Mouse (Mus musculus): Measurements from ENCODE around the gene 2810021J22Rik. TPM values are rescaled to one million over a fixed set of nuclear protein-coding genes. Genes with fewer than 3 reads are reported as not detected.

The 2810021J22Rik gene
- polyA plus RNA-seq, 1 experiment from 2014 or later = 6.4 TPM

GRCm38 (mm10) chr11:58916879-58917744 lies 50.1 kb downstream of the 2810021J22Rik start:
- ChIA-PET CTCF (interaction anchor here (1.2 to 7.3 kb wide), 2 partner anchors 11 to 14 kb away, joined by 6 to 64 read pairs; partner anchors contain the start of gene Zfp39), POLR2A (no interaction called here)
- TF ChIP-seq CTCF (IDR thresholded peaks at IDR 0.05) = peak; percentile 78
- in situ Hi-C loops (cut with MboI; ENCODE audit: low pct_unique_long_range_greater_than_20kb) = no loop called here
- ATAC-seq (peak; percentile 51), DNase-seq (ENCODE audit: low read depth, low spot score) (no peak)
- H3K27me3 ChIP-seq = peaks cover 8% of the 10 kb centered on the region

GRCm38 (mm10) chr11:58917745-58918366 lies 50.8 kb downstream of the 2810021J22Rik start, which contains the start of gene Btnl10:
Btnl10 (plus strand) TSS chr11:58917908.
- TF ChIP-seq CTCF (IDR thresholded peaks at IDR 0.05) = no peak
- ChIA-PET POLR2A (no interaction called here), CTCF (interaction anchor here (1.2 to 7.3 kb wide), 3 partner anchors 10 to 14 kb away, joined by 6 to 64 read pairs (median 6); partner anchors contain the start of gene Zfp39)
- peaks cover 8% of the 10 kb centered on the region for H3K27me3 ChIP-seq
- ATAC-seq (no peak), DNase-seq (ENCODE audit: low read depth, low spot score) (no peak)
- in situ Hi-C loops (cut with MboI; ENCODE audit: low pct_unique_long_range_greater_than_20kb) = no loop called here

- H3K27me3 ChIP-seq = peaks cover 8% of the 10 kb centered on the region
- in situ Hi-C loops (cut with MboI; ENCODE audit: low pct_unique_long_range_greater_than_20kb) = no loop called here
- ChIA-PET POLR2A (no interaction called here), CTCF (interaction anchor here (1.1 to 7.3 kb wide), 3 partner anchors 10 to 13 kb away, joined by 3 to 64 read pairs (median 6); no protein-coding TSS in a partner anchor)
- TF ChIP-seq CTCF (IDR thresholded peaks at IDR 0.05) = no peak
- ATAC-seq = no peak
- DNase-seq (ENCODE audit: low read depth, low spot score) = no peak
Measured at GRCm38 (mm10) chr11:58918759-58919158, 51.7 kb downstream of the 2810021J22Rik start.

- POLR2A ChIA-PET = interaction anchor here (0.6 to 0.9 kb wide), 2 partner anchors 9 to 19 kb away, joined by 3 to 4 read pairs; no protein-coding TSS in a partner anchor
- CTCF ChIA-PET = no interaction called here
- in situ Hi-C loops (cut with MboI; ENCODE audit: low pct_unique_long_range_greater_than_20kb) = no loop called here
- H3K27me3 ChIP-seq = peaks cover 8% of the 10 kb centered on the region
- TF ChIP-seq CTCF (IDR thresholded peaks at IDR 0.05) = no peak
- DNase-seq (ENCODE audit: low read depth, low spot score) = no peak
- no peak for ATAC-seq
Measured at GRCm38 (mm10) chr11:58922420-58922819, 55.4 kb downstream of the 2810021J22Rik start.

GRCm38 (mm10) chr11:58926651-58927050 lies 59.6 kb downstream of the 2810021J22Rik start:
- CTCF ChIA-PET = interaction anchor here (7.5 kb wide), 1 partner anchor 10 kb away, joined by 64 read pairs; the partner anchor contains the start of gene Btnl10
- POLR2A ChIA-PET = interaction anchor here (0.5 kb wide), 1 partner anchor 62 kb away, joined by 3 read pairs; no protein-coding TSS in a partner anchor
- in situ Hi-C loops (cut with MboI; ENCODE audit: low pct_unique_long_range_greater_than_20kb) = no loop called here
- TF ChIP-seq CTCF (IDR thresholded peaks at IDR 0.05) = no peak
- ATAC-seq (no peak), DNase-seq (ENCODE audit: low read depth, low spot score) (no peak)
- peaks cover 3% of the 10 kb centered on the region for H3K27me3 ChIP-seq

- no peak for DNase-seq (ENCODE audit: low read depth, low spot score)
Measured at GRCm38 (mm10) chr11:58927053-58927452, 60.0 kb downstream of the 2810021J22Rik start.

GRCm38 (mm10) chr11:58927790-58928651 lies 61.0 kb downstream of the 2810021J22Rik start:
- peaks cover 3% of the 10 kb centered on the region for H3K27me3 ChIP-seq
- ChIA-PET CTCF (interaction anchor here (0.6 to 7.5 kb wide), 10 partner anchors 9 to 49 kb away, joined by 3 to 64 read pairs (median 4); partner anchors contain the start of genes Btnl10, Hist3h2a, Hist3h2ba and Trim11), POLR2A (interaction anchor here (0.7 to 0.9 kb wide), 4 partner anchors 19 to 61 kb away, joined by 3 read pairs; partner anchors contain the start of genes 2810021J22Rik, Hist3h2a, Hist3h2ba and Trim17)
- no peak for ATAC-seq
- in situ Hi-C loops (cut with MboI; ENCODE audit: low pct_unique_long_range_greater_than_20kb) = no loop called here
- TF ChIP-seq CTCF (IDR thresholded peaks at IDR 0.05) = peak; percentile 81
- no peak for DNase-seq (ENCODE audit: low read depth, low spot score)

More at GRCm38 (mm10) chr11:58927053-58927452, 60.0 kb downstream of the 2810021J22Rik start:
- in situ Hi-C loops (cut with MboI; ENCODE audit: low pct_unique_long_range_greater_than_20kb) = no loop called here
- no peak for TF ChIP-seq CTCF (IDR thresholded peaks at IDR 0.05)
- H3K27me3 ChIP-seq = peaks cover 3% of the 10 kb centered on the region
- ChIA-PET POLR2A (interaction anchor here (0.5 kb wide), 1 partner anchor 61 kb away, joined by 3 read pairs; no protein-coding TSS in a partner anchor), CTCF (interaction anchor here (0.7 to 7.5 kb wide), 3 partner anchors 10 to 50 kb away, joined by 3 to 64 read pairs (median 8); partner anchors contain the start of genes Btnl10 and Trim11)
- no peak for ATAC-seq

GRCm38 (mm10) chr11:58929055-58929454 lies 62.0 kb downstream of the 2810021J22Rik start:
- TF ChIP-seq CTCF (IDR thresholded peaks at IDR 0.05) = no peak
- in situ Hi-C loops (cut with MboI; ENCODE audit: low pct_unique_long_range_greater_than_20kb) = no loop called here
- ChIA-PET CTCF (interaction anchor here (1.2 to 7.5 kb wide), 6 partner anchors 8 to 48 kb away, joined by 4 to 64 read pairs (median 5); partner anchors contain the start of genes Btnl10, Hist3h2ba and Trim11), POLR2A (interaction anchor here (0.9 to 1.2 kb wide), 2 partner anchors 15 to 18 kb away, joined by 3 to 4 read pairs; no protein-coding TSS in a partner anchor)
- peaks cover 2% of the 10 kb centered on the region for H3K27me3 ChIP-seq
- DNase-seq (ENCODE audit: low read depth, low spot score) (no peak), ATAC-seq (no peak)

- ChIA-PET CTCF (interaction anchor here (7.5 kb wide), 1 partner anchor 13 kb away, joined by 64 read pairs; the partner anchor contains the start of gene Btnl10), POLR2A (interaction anchor here (1.2 kb wide), 1 partner anchor 15 kb away, joined by 4 read pairs; no protein-coding TSS in a partner anchor)
- in situ Hi-C loops (cut with MboI; ENCODE audit: low pct_unique_long_range_greater_than_20kb) = no loop called here
- H3K27me3 ChIP-seq = no peaks in the 10 kb centered on the region
- ATAC-seq (no peak), DNase-seq (ENCODE audit: low read depth, low spot score) (no peak)
- TF ChIP-seq CTCF (IDR thresholded peaks at IDR 0.05) = no peak
Measured at GRCm38 (mm10) chr11:58929641-58930040, 62.6 kb downstream of the 2810021J22Rik start.

Measured in Patski (cell line).